Mouse (Mus musculus): ENCODE data around the gene Usp53. TPM values are rescaled to one million over a fixed set of nuclear protein-coding genes. Genes with fewer than 3 reads are reported as not detected.

The Usp53 gene
- total RNA-seq, 2 experiments from 2014 or later: 19.4 to 24.0 TPM

- DNase-seq (ENCODE audit: low spot score in 2 of 2): peak in 1 of 2 experiments; percentile 12
Observed at GRCm38 (mm10) chr3:122888371-122888819, 95.9 kb downstream of the Usp53 start.

GRCm38 (mm10) chr3:122887505-122888301 is 96.6 kb downstream of the Usp53 start:
- no peak for DNase-seq (ENCODE audit: low spot score in 2 of 2)

Small RNA genes lying within 50 kb of the gene (microRNA-seq; reads per million reads assigned to microRNA genes)
- 0 reads per million in 2 experiments for gene Gm22066

Other genes starting within 250 kb of the Usp53 start
- not detected for gene Fabp2, start 89.4 kb downstream of the Usp53 start, total RNA-seq (2021)
- not detected for gene Gm10959, start 65.2 kb downstream of the Usp53 start, total RNA-seq (2021)
- gene 1810037I17Rik, start 60.3 kb downstream of the Usp53 start, total RNA-seq (2021): 10 to 100 TPM; 46.7 to 55.6 TPM
- not detected for gene Myoz2, start 50.5 kb upstream of the Usp53 start, total RNA-seq (2021)

Data from layer of hippocampus, postnatal 10 days (tissue).